Mouse (Mus musculus) adrenal gland, adult (tissue): Measurements from ENCODE around the gene Gpr182.

ENCODE experiments used
- DNase-seq, 2 experiments: peaks; one replicate each; pipeline ENCODE4 v3.0.0; 2022 to 2023; ENCODE audit warnings: low spot score in 1 of 2; ENCODE audit not compliant: inconsistent age in 2 of 2

Gene Gpr182

GRCm38 (mm10) chr10:127698966-127699365, 52.6 kb downstream of the Gpr182 start:
- peak; percentile 87 to 88 for DNase-seq
